In genomic region chr12:54657226-54657625, GRCm38 (mm10) we compare ENCODE assay signal across 8 mouse cellular contexts. TPM values are rescaled to one million over a fixed set of nuclear protein-coding genes. Genes with fewer than 3 reads are reported as not detected.
DNase-seq lines count a peak whose midpoint lies in the region; ATAC-seq and TF ChIP-seq lines count a peak whose summit lies in the region.

No protein-coding gene starts in this region.

- DNase-seq in kidney, adult 9 months: no peak
- no peak for DNase-seq in yolk sac, embryonic 10.5 days (ENCODE audit: low spot score)
- DNase-seq in cerebellum, postnatal 14 days: no peak
- DNase-seq in layer of hippocampus, adult 8-10 months (ENCODE audit: low spot score in 2 of 2): no peak

- no peak overlapping the region for H3K27ac ChIP-seq in kidney, embryonic 16.5 days (ENCODE audit: low read length)
- H3K27ac ChIP-seq in embryonic facial prominence, embryonic 13.5 days: no peak overlapping the region
- no peak overlapping the region for H3K27ac ChIP-seq in intestine, embryonic 15.5 days

- TF ChIP-seq POLR2A in myocyte (IDR thresholded peaks at IDR 0.05; ENCODE audit: insufficient read length, low read depth): no peak

- H3ac ChIP-seq in myocyte (ENCODE audit: control insufficient read depth, insufficient read length): peak overlapping the region; percentile 32

- no peak overlapping the region for H3K9ac ChIP-seq in kidney, embryonic 16.5 days (replicated peaks; ENCODE audit: low read length)
- no peak overlapping the region for H3K9ac ChIP-seq in embryonic facial prominence, embryonic 13.5 days
- H3K9ac ChIP-seq in intestine, embryonic 15.5 days: no peak overlapping the region

- H3K79me2 ChIP-seq in myocyte (ENCODE audit: control insufficient read depth, insufficient read depth): peaks cover 29% of the 10 kb centered on the region

- 0 out of 2 replicates have a peak overlapping the region, but pooled peaks have one; percentile 64 for H3K4me3 ChIP-seq in kidney, embryonic 16.5 days (ENCODE audit: low read length)
- peak overlapping the region; percentile 67 for H3K4me3 ChIP-seq in embryonic facial prominence, embryonic 13.5 days
- H3K4me3 ChIP-seq in intestine, embryonic 15.5 days (replicated peaks): no peak overlapping the region
- H3K4me3 ChIP-seq in myocyte: peak overlapping the region; percentile 65

- no peaks in the 10 kb centered on the region for H3K36me3 ChIP-seq in kidney, embryonic 16.5 days (ENCODE audit: insufficient read depth, low read length)
- H3K36me3 ChIP-seq in embryonic facial prominence, embryonic 13.5 days: no peaks in the 10 kb centered on the region
- no peaks in the 10 kb centered on the region for H3K36me3 ChIP-seq in intestine, embryonic 15.5 days
- H3K36me3 ChIP-seq in myocyte (ENCODE audit: control insufficient read depth, insufficient read depth): no peaks in the 10 kb centered on the region

- 52% methylated on average over 2 of the region's 2 CpGs for WGBS in kidney, embryonic 16.5 days
- WGBS in embryonic facial prominence, embryonic 13.5 days: 59% methylated on average over 2 of the region's 2 CpGs
- WGBS in intestine, embryonic 15.5 days: 55% methylated on average over 2 of the region's 2 CpGs

- H3K27me3 ChIP-seq in kidney, embryonic 16.5 days (ENCODE audit: insufficient read depth, low read length): peaks cover 7% of the 10 kb centered on the region; the same call in 1 of the 2 replicates
- no peaks in the 10 kb centered on the region for H3K27me3 ChIP-seq in embryonic facial prominence, embryonic 13.5 days
- H3K27me3 ChIP-seq in intestine, embryonic 15.5 days (replicated peaks): no peaks in the 10 kb centered on the region
- no peaks in the 10 kb centered on the region for H3K27me3 ChIP-seq in myocyte (ENCODE audit: control insufficient read depth, insufficient read depth, insufficient read length)

- H3K9me3 ChIP-seq in kidney, embryonic 16.5 days (ENCODE audit: low read length): no peaks in the 10 kb centered on the region
- no peaks in the 10 kb centered on the region for H3K9me3 ChIP-seq in embryonic facial prominence, embryonic 13.5 days
- H3K9me3 ChIP-seq in intestine, embryonic 15.5 days: no peaks in the 10 kb centered on the region

- ATAC-seq in kidney, embryonic 16.5 days (ENCODE audit: low FRiP score, low TSS enrichment): no peak
- ATAC-seq in embryonic facial prominence, embryonic 13.5 days (ENCODE audit: insufficient number of reproducible peaks, insufficient read depth, low FRiP score, low TSS enrichment, low read depth): no peak
- ATAC-seq in intestine, embryonic 15.5 days: no peak

- peaks cover 32% of the 10 kb centered on the region for H3K4me1 ChIP-seq in kidney, embryonic 16.5 days (ENCODE audit: insufficient read depth, low read length)
- H3K4me1 ChIP-seq in embryonic facial prominence, embryonic 13.5 days: peaks cover 16% of the 10 kb centered on the region
- peaks cover 18% of the 10 kb centered on the region for H3K4me1 ChIP-seq in intestine, embryonic 15.5 days (replicated peaks)

- peak overlapping the region; percentile 64; the same call in 1 of the 2 replicates for H3K4me2 ChIP-seq in kidney, embryonic 16.5 days (replicated peaks; ENCODE audit: low read depth, low read length)
- H3K4me2 ChIP-seq in embryonic facial prominence, embryonic 13.5 days: peak overlapping the region; percentile 71
- H3K4me2 ChIP-seq in intestine, embryonic 15.5 days (replicated peaks): peak overlapping the region; percentile 85
- peak overlapping the region; percentile 89 for H3K4me2 ChIP-seq in myocyte (ENCODE audit: low read depth)

TF ChIP-seq in myocyte, 11 proteins besides CTCF, POLR2A, EP300 and RAD21:
- no peak for TF ChIP-seq MAX (IDR thresholded peaks at IDR 0.05; ENCODE audit: low read depth)
- TF ChIP-seq SRF (IDR thresholded peaks at IDR 0.05; ENCODE audit: control insufficient read depth, insufficient read length, low read depth): no peak
- no peak for TF ChIP-seq POLR2AphosphoS2 (IDR thresholded peaks at IDR 0.05; ENCODE audit: insufficient read length, low read depth)
- TF ChIP-seq TCF3 (IDR thresholded peaks at IDR 0.05; ENCODE audit: insufficient read length, low read depth): no peak
- TF ChIP-seq MYOD1 (IDR thresholded peaks at IDR 0.05; ENCODE audit: control insufficient read depth in 1 of 3, insufficient read length in 2 of 3, low read depth in 2 of 3): no peak
- no peak for TF ChIP-seq MYOG (IDR thresholded peaks at IDR 0.05; ENCODE audit: control insufficient read depth in 1 of 3, insufficient read depth in 1 of 3, insufficient read length in 2 of 3, low read depth in 2 of 3)
- no peak for TF ChIP-seq USF1 (IDR thresholded peaks at IDR 0.05; ENCODE audit: low read depth)
- no peak for TF ChIP-seq TCF12 (IDR thresholded peaks at IDR 0.05; ENCODE audit: insufficient read depth, poor library complexity, severe bottlenecking)
- no peak for TF ChIP-seq E2F4 (IDR thresholded peaks at IDR 0.05; ENCODE audit: insufficient read depth)

RNA-seq across cellular contexts. Expression of gene Sptssa, which starts 0.9 kb away (rescaled TPM):
- 203 and 212 TPM in 2 replicates for polyA plus RNA-seq in kidney, embryonic 16.5 days (2015; fragmentation: Nextera tagmentation; extraction: Ambion mirVana)
- 207 and 238 TPM in 2 replicates for polyA plus RNA-seq in embryonic facial prominence, embryonic 13.5 days (2015; fragmentation: Nextera tagmentation; extraction: Ambion mirVana)
- 218 and 233 TPM in 2 replicates for polyA plus RNA-seq in intestine, embryonic 15.5 days (2015; fragmentation: Nextera tagmentation; extraction: Ambion mirVana)
- 27.1 TPM for polyA plus RNA-seq in myocyte (2012; fragmentation: generic; extraction: Trizol)
- total RNA-seq in layer of hippocampus, adult 8-10 months (2022): 10 to 100 TPM; 26.2 to 28.0 (median 26.7) TPM

RNA-seq across cellular contexts. Expression of gene Eapp, which starts 38.5 kb away (rescaled TPM):
- polyA plus RNA-seq in kidney, embryonic 16.5 days (2015; fragmentation: Nextera tagmentation; extraction: Ambion mirVana): 59.8 and 60.8 TPM in 2 replicates
- polyA plus RNA-seq in embryonic facial prominence, embryonic 13.5 days (2015; fragmentation: Nextera tagmentation; extraction: Ambion mirVana): 64.7 and 74.5 TPM in 2 replicates
- 54.6 and 58.1 TPM in 2 replicates for polyA plus RNA-seq in intestine, embryonic 15.5 days (2015; fragmentation: Nextera tagmentation; extraction: Ambion mirVana)
- 32.8 TPM for polyA plus RNA-seq in myocyte (2012; fragmentation: generic; extraction: Trizol)
- 10 to 100 TPM; 32.7 to 39.4 (median 36.6) TPM for total RNA-seq in layer of hippocampus, adult 8-10 months (2022)
